Mouse (Mus musculus) embryo, embryonic 11 days (tissue): Measurements from ENCODE around the gene Eif2b2.

Experiments
- DNase-seq: peaks from one replicate; pipeline ENCODE4 v3.0.0-alpha.2; 2015

The Eif2b2 gene

GRCm38 (mm10) chr12:85219236-85219904 is at the start of gene Eif2b2:
Gene Eif2b2, plus strand, starts transcription at chr12:85219481.
- DNase-seq = peak; percentile 99

- no peak for DNase-seq
Observed at GRCm38 (mm10) chr12:85169877-85170276, 49.4 kb upstream of the Eif2b2 start.

GRCm38 (mm10) chr12:85170284-85170947 is 48.9 kb upstream of the Eif2b2 start:
- no peak for DNase-seq

- no peak for DNase-seq
Observed at GRCm38 (mm10) chr12:85170948-85171307, 48.4 kb upstream of the Eif2b2 start.

GRCm38 (mm10) chr12:85174016-85174415 is 45.3 kb upstream of the Eif2b2 start:
- no peak for DNase-seq

- DNase-seq = no peak
Observed at GRCm38 (mm10) chr12:85175087-85175675, 44.1 kb upstream of the Eif2b2 start.

- peak; percentile 80 for DNase-seq
Observed at GRCm38 (mm10) chr12:85175926-85176845, 43.1 kb upstream of the Eif2b2 start.

GRCm38 (mm10) chr12:85176846-85177523 is 42.3 kb upstream of the Eif2b2 start:
- DNase-seq = peak; percentile 80

GRCm38 (mm10) chr12:85177740-85178239 is 41.5 kb upstream of the Eif2b2 start, which contains the start of gene Pgf:
Gene Pgf, minus strand, starts transcription at chr12:85177790.
- DNase-seq = no peak

GRCm38 (mm10) chr12:85178294-85178693 is 41.0 kb upstream of the Eif2b2 start:
- no peak for DNase-seq

- DNase-seq = no peak
Observed at GRCm38 (mm10) chr12:85181475-85182344, 37.6 kb upstream of the Eif2b2 start.

- DNase-seq = peak; percentile 58
Observed at GRCm38 (mm10) chr12:85182345-85182643, 37.0 kb upstream of the Eif2b2 start.

- no peak for DNase-seq
Observed at GRCm38 (mm10) chr12:85182898-85183297, 36.4 kb upstream of the Eif2b2 start.

- DNase-seq = no peak
Observed at GRCm38 (mm10) chr12:85184118-85184517, 35.2 kb upstream of the Eif2b2 start.

GRCm38 (mm10) chr12:85185810-85186209 is 33.5 kb upstream of the Eif2b2 start:
- DNase-seq = no peak

GRCm38 (mm10) chr12:85186361-85186760 is 32.9 kb upstream of the Eif2b2 start:
- no peak for DNase-seq

- DNase-seq = no peak
Observed at GRCm38 (mm10) chr12:85190290-85190689, 29.0 kb upstream of the Eif2b2 start.

- DNase-seq = no peak
Observed at GRCm38 (mm10) chr12:85192461-85193108, 26.7 kb upstream of the Eif2b2 start.

GRCm38 (mm10) chr12:85193146-85193545 is 26.1 kb upstream of the Eif2b2 start:
- DNase-seq = no peak

- DNase-seq = no peak
Observed at GRCm38 (mm10) chr12:85193923-85194622, 25.2 kb upstream of the Eif2b2 start.
